Mouse (Mus musculus) cortical plate, adult 2 months (tissue): ENCODE measurements around the gene Cdk17.

Source experiments
- CTCF ChIP-seq: fragments of 200-500 bp; IDR thresholded peaks from 2 replicates; pipeline ENCODE4 v1.5.1; 2011; ENCODE audit warnings: mild to moderate bottlenecking, control low read depth, low read length; ENCODE audit not compliant: insufficient read depth; ENCODE audit errors: extremely low read depth
- POLR2A ChIP-seq: fragments of 200-500 bp; IDR thresholded peaks from 2 replicates; pipeline ENCODE4 v1.6.1; 2011; ENCODE audit warnings: mild to moderate bottlenecking, low read length, control low read depth; ENCODE audit not compliant: insufficient read depth; ENCODE audit errors: extremely low read depth

DNA sequence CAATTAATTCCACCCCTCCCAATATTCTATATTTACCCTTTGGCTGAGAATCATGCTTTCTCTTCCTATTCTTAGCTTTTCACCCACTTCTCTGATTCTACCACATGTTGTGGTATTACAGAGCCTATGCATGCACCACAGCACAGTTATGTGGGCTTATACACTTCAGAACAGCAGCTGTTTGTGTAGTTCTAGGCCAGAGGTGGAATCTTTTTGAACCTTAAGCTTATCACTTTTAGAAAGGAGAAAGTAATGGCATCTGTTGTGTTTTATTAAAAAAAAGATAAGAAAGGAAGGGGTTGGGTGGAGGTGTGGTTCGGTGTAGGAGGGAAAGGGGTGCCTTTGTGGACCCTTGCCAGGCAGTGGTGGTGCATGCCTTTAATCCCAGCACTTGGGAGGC, 16.1 kb upstream of the Cdk17 start:
- TF ChIP-seq CTCF (no peak), POLR2A (no peak)
